Mouse (Mus musculus): ENCODE measurements around the gene Rpl29. TPM values are rescaled to one million over a fixed set of nuclear protein-coding genes. Genes with fewer than 3 reads are reported as not detected.

The Rpl29 gene
- polyA plus RNA-seq, 1 experiment, result 145 TPM

DNA sequence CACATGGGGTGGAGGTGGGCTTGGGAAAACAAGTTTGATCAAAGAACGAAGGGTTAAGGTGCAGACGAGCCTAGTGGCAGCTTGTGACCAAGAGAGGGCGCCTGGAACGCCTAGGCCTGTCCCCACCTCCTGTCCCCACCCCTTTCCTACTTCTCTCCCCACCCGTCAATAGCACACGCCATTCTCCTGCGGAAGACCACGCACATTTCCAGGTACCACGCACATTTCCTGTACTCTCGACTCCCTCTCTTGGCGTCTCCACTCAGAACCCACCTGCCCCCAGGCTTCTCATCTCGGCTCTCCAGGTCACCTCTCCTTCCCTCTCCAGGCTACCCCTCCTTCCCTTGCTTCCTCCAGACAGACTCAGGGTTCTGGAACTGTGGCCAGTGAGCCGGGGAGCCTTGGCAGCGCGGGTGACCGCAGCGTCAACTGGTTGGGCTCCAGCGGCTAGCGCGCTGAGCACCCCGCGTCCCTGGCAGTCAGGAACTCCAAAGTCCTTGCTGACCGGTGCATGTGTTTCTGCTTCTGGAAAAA lies 19.3 kb downstream of the Rpl29 start:
- under 1% methylated on average over 23 of the region's 23 CpGs for WGBS
- H3K4me3 ChIP-seq (replicated peaks; ENCODE audit: control insufficient read depth, low read depth, low read length), result peak overlapping the region; percentile 42
- no peak overlapping the region for H3K27ac ChIP-seq (ENCODE audit: control insufficient read depth, insufficient read depth, low read depth, low read length, poor library complexity)
- H3K4me1 ChIP-seq (ENCODE audit: control insufficient read depth, insufficient read depth, low read length), result peaks cover 3% of the 10 kb centered on the region; the same call in 1 of the 2 replicates
- TF ChIP-seq POLR2A (IDR thresholded peaks at IDR 0.05; ENCODE audit: borderline replicate concordance, control insufficient read depth, low read depth, low read length), result no peak
- peak; percentile 72 for TF ChIP-seq CTCF (IDR thresholded peaks at IDR 0.05; ENCODE audit: control insufficient read depth, insufficient read depth, low read length)

DNA sequence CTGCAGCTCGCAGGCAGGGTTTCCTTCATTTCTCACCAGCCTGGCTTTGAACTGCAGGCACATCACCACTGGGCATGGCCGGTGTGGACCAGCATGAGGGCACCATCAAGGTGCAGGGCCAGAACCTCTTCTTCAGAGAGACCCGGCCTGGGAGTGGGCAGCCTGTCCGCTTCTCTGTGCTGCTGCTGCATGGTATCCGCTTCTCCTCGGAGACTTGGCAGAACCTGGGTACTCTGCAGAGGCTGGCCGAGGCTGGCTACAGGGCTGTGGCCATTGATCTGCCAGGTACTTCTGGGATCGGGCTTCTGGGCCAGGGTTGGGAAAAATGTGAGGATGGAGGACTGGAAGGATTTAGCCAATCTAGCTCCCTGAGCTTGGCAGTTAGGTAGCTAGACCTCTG lies 20.7 kb downstream of the Rpl29 start:
- no peak for TF ChIP-seq POLR2A (IDR thresholded peaks at IDR 0.05; ENCODE audit: borderline replicate concordance, control insufficient read depth, low read depth, low read length)
- TF ChIP-seq CTCF (IDR thresholded peaks at IDR 0.05; ENCODE audit: control insufficient read depth, insufficient read depth, low read length), result no peak
- 91% methylated on average over 8 of the region's 8 CpGs for WGBS
- peaks cover 3% of the 10 kb centered on the region; the same call in 1 of the 2 replicates for H3K4me1 ChIP-seq (ENCODE audit: control insufficient read depth, insufficient read depth, low read length)
- no peak overlapping the region for H3K27ac ChIP-seq (ENCODE audit: control insufficient read depth, insufficient read depth, low read depth, low read length, poor library complexity)
- H3K4me3 ChIP-seq (replicated peaks; ENCODE audit: control insufficient read depth, low read depth, low read length), result no peak overlapping the region

DNA sequence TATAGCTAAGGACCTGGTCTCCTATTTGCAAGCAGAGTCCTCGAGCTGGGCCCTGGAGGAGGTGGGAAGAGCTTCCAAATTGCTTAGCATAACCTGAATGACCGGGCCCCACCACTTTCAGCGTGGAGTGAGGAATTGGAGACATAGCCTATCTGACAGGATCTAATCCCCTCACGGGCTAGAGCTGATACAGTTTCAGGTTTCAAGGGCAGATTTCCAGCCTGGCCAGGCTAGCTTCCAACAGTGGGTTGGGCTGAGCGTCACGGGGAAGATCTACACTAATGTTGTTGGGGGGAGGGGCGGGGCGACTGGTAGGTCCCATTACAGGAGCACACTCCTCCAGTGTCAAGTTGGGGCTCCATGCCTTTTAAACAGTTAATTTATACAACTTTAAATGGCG lies 21.4 kb downstream of the Rpl29 start:
- TF ChIP-seq POLR2A (IDR thresholded peaks at IDR 0.05; ENCODE audit: borderline replicate concordance, control insufficient read depth, low read depth, low read length), result no peak
- TF ChIP-seq CTCF (IDR thresholded peaks at IDR 0.05; ENCODE audit: control insufficient read depth, insufficient read depth, low read length), result no peak
- Histone ChIP-seq H3K27ac (ENCODE audit: control insufficient read depth, insufficient read depth, low read depth, low read length, poor library complexity) (no peak overlapping the region), H3K4me3 (replicated peaks; ENCODE audit: control insufficient read depth, low read depth, low read length) (no peak overlapping the region), H3K4me1 (ENCODE audit: control insufficient read depth, insufficient read depth, low read length) (peaks cover 3% of the 10 kb centered on the region; the same call in 1 of the 2 replicates)
- 71% methylated on average over 9 of the region's 9 CpGs for WGBS

DNA sequence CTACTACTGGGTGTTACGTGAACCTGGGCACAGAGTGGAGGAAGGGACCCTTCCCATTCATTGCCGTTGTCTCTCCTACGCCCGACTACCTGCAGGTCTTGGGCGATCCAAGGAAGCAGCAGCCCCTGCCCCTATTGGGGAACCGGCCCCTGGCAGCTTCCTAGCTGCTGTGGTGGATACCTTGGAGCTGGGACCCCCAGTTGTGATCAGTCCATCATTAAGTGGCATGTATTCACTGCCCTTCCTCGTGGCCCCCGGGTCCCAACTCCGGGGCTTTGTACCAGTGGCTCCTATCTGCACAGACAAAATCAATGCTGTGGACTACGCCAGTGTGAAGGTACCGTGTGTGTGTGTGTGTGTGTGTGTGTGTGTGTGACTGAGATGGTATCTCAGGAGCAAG lies 22.0 kb downstream of the Rpl29 start:
- peaks cover 3% of the 10 kb centered on the region; the same call in 1 of the 2 replicates for H3K4me1 ChIP-seq (ENCODE audit: control insufficient read depth, insufficient read depth, low read length)
- 85% methylated on average over 11 of the region's 11 CpGs for WGBS
- TF ChIP-seq POLR2A (IDR thresholded peaks at IDR 0.05; ENCODE audit: borderline replicate concordance, control insufficient read depth, low read depth, low read length), result no peak
- no peak for TF ChIP-seq CTCF (IDR thresholded peaks at IDR 0.05; ENCODE audit: control insufficient read depth, insufficient read depth, low read length)
- no peak overlapping the region for H3K4me3 ChIP-seq (replicated peaks; ENCODE audit: control insufficient read depth, low read depth, low read length)
- no peak overlapping the region for H3K27ac ChIP-seq (ENCODE audit: control insufficient read depth, insufficient read depth, low read depth, low read length, poor library complexity)

DNA sequence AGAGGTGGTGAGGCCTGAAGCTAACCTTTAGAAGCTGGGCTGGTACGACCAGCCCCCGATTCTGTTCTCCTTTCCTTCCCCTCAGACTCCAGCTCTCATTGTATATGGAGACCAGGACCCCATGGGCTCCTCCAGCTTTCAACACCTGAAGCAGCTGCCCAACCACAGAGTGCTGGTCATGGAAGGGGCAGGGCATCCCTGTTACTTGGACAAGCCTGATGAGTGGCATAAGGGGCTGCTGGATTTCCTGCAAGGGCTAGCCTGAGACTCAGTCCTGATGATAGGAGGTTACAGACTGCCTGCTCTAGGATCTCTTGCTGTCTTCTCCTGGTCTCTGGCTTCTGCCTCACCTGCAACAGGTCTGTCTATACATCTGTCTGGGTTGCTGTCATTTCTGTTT lies 22.6 kb downstream of the Rpl29 start:
- no peak overlapping the region for H3K4me3 ChIP-seq (replicated peaks; ENCODE audit: control insufficient read depth, low read depth, low read length)
- H3K4me1 ChIP-seq (ENCODE audit: control insufficient read depth, insufficient read depth, low read length), result peaks cover 3% of the 10 kb centered on the region; the same call in 1 of the 2 replicates
- no peak overlapping the region for H3K27ac ChIP-seq (ENCODE audit: control insufficient read depth, insufficient read depth, low read depth, low read length, poor library complexity)
- TF ChIP-seq CTCF (IDR thresholded peaks at IDR 0.05; ENCODE audit: control insufficient read depth, insufficient read depth, low read length), result no peak
- no peak for TF ChIP-seq POLR2A (IDR thresholded peaks at IDR 0.05; ENCODE audit: borderline replicate concordance, control insufficient read depth, low read depth, low read length)
- 31% methylated on average over 2 of the region's 2 CpGs for WGBS

DNA sequence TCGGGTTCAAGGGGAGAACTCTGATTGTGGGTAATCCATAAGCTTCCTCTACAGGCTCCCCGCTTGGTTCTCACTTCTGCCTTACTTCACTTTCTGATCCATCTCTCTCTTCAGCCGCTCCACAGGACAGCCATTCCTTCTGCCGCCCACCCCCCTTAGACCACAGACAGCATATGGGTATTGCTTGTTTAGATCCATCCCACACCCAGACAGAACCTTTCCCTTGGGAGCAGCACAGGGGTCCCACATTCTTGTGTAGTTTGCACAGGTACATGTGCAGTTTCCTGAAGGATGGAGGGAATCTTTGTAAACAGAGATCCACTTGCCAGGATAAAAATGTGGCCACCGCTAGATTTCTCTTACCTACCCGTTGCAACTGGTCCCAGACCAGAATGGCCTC lies 23.1 kb downstream of the Rpl29 start:
- Histone ChIP-seq H3K27ac (ENCODE audit: control insufficient read depth, insufficient read depth, low read depth, low read length, poor library complexity) (no peak overlapping the region), H3K4me1 (ENCODE audit: control insufficient read depth, insufficient read depth, low read length) (peaks cover 3% of the 10 kb centered on the region; the same call in 1 of the 2 replicates), H3K4me3 (replicated peaks; ENCODE audit: control insufficient read depth, low read depth, low read length) (no peak overlapping the region)
- 72% methylated on average over 6 of the region's 6 CpGs for WGBS
- TF ChIP-seq CTCF (IDR thresholded peaks at IDR 0.05; ENCODE audit: control insufficient read depth, insufficient read depth, low read length) (no peak), POLR2A (IDR thresholded peaks at IDR 0.05; ENCODE audit: borderline replicate concordance, control insufficient read depth, low read depth, low read length) (no peak)

DNA sequence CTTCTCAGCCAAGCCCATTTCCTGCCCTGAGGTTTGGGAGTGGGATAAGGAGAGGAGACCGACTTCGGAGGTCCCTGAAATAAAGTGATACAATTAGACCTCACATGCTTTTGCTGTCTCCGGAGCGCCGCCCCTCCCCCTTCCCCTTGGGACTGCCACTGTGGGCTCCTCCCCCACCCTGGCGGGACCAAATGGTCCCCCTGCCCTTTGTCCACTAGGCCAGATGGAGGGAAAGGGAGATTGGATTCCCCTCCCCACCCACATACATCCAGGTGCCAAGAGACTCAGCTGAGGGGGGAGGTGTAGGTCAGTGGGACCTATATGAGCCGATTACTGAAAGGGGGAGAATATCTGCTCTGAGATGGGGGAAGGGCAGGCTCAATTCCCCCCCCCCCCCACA lies 23.6 kb downstream of the Rpl29 start:
- no peak for TF ChIP-seq CTCF (IDR thresholded peaks at IDR 0.05; ENCODE audit: control insufficient read depth, insufficient read depth, low read length)
- TF ChIP-seq POLR2A (IDR thresholded peaks at IDR 0.05; ENCODE audit: borderline replicate concordance, control insufficient read depth, low read depth, low read length), result no peak
- WGBS, result 62% methylated on average over 7 of the region's 7 CpGs
- Histone ChIP-seq H3K4me3 (replicated peaks; ENCODE audit: control insufficient read depth, low read depth, low read length) (no peak overlapping the region), H3K4me1 (ENCODE audit: control insufficient read depth, insufficient read depth, low read length) (peaks cover 3% of the 10 kb centered on the region; the same call in 1 of the 2 replicates), H3K27ac (ENCODE audit: control insufficient read depth, insufficient read depth, low read depth, low read length, poor library complexity) (no peak overlapping the region)

DNA sequence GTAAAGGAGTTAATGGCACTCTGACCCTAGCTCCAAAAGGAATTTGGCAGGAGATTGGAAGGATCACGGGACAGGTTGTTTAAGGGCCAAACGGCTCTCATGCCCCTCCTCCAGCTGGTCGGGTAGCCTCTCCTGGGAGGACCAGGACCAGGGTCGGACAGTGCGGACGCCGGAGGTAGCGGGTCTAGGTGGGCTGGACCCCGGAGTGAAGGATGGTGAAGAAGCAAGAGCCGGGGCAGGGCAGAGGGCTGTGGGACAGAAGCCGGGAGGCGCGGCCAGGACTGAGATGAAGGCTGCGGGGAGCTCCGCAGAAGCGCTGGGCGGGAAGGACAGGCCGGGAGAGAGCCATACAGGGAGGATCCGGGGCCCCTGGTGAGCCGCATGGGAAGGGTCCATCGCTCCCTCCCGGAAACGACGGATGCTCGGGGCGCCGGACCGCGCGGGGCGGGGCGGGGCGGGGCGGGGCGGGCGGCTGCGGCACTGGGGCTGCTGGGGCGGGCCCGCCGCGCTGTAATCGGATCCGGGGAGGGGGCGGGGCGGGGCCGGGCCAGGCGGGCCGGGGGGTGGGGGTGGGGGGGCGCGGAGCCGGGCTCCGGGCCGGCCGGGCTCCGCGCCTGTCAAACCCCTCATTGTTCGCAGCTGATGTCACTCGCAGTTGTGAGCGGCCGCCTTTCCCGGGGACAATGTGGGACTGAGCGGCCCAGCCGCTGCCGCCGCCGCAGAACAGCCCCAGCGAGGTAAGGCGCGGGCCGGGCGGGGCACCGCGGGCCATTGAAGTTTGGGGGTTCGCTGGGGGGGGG lies 24.2 kb downstream of the Rpl29 start, which contains the start of gene Pcbp4:
Gene Pcbp4, plus strand, starts transcription at position 21 of the 800 bp plus-strand sequence.
- Histone ChIP-seq H3K4me1 (ENCODE audit: control insufficient read depth, insufficient read depth, low read length) (no peaks in the 10 kb centered on the region), H3K4me3 (replicated peaks; ENCODE audit: control insufficient read depth, low read depth, low read length) (peak within 1 kb of the TSS; percentile 49), H3K27ac (ENCODE audit: control insufficient read depth, insufficient read depth, low read depth, low read length, poor library complexity) (no peak within 1 kb of the TSS; the same call in 1 of the 2 replicates)
- TF ChIP-seq POLR2A (IDR thresholded peaks at IDR 0.05; ENCODE audit: borderline replicate concordance, control insufficient read depth, low read depth, low read length), result no peak
- TF ChIP-seq CTCF (IDR thresholded peaks at IDR 0.05; ENCODE audit: control insufficient read depth, insufficient read depth, low read length), result no peak
- WGBS, result 2% methylated on average over 41 of the region's 74 CpGs
